Mouse (Mus musculus): ENCODE results near the gene Gart.

DNA sequence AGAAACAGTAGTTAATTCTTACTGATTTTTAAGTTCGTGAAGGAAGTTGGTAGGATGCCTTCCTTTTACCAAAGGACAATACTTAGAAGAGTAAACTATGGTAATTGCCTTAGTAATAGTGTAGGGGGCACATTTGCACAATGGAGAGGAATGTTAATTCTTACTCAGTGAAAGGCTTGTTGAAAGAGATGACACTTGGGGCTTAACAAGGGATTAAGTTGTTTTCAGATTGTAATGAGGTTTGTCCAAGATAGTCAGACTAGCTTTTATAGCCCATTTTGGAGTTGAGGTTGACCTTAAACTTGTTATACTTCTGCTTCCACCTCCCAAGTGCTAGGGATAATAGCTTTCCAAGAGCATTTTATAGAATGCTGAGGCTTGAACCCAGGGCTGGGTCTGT, 14.6 kb upstream of the Gart start:
- TF ChIP-seq POLR2A (IDR thresholded peaks at IDR 0.05; ENCODE audit: insufficient read length, low read depth) = no peak
- no peak for TF ChIP-seq MYOD1 (IDR thresholded peaks at IDR 0.05; ENCODE audit: control insufficient read depth in 1 of 3, insufficient read length in 2 of 3, low read depth in 2 of 3)
- TF ChIP-seq E2F4 (IDR thresholded peaks at IDR 0.05; ENCODE audit: insufficient read depth) = no peak
- no peak for TF ChIP-seq USF1 (IDR thresholded peaks at IDR 0.05; ENCODE audit: low read depth)
- TF ChIP-seq TCF12 (IDR thresholded peaks at IDR 0.05; ENCODE audit: insufficient read depth, poor library complexity, severe bottlenecking) = no peak
- no peak for TF ChIP-seq CEBPB (IDR thresholded peaks at IDR 0.05; ENCODE audit: insufficient read depth, poor library complexity, severe bottlenecking)
- no peak for TF ChIP-seq MYOG (IDR thresholded peaks at IDR 0.05; ENCODE audit: control insufficient read depth in 1 of 3, insufficient read depth in 1 of 3, insufficient read length in 2 of 3, low read depth in 2 of 3)

All from myocyte (in vitro differentiated cells).